Comparison of ENCODE assay signal across 17 mouse cellular contexts in genomic region chr3:60926024-60926547, GRCm38 (mm10).
DNase-seq lines count a peak whose midpoint lies in the region; ATAC-seq and TF ChIP-seq lines count a peak whose summit lies in the region.
"Had no signal": no experiment of that assay in that cellular context is flagged by ENCODE, and none has a peak within 500 bp of the region (broad histone marks: within the 10 kb centered on the region; RNA-seq: fewer than 3 reads in every experiment).

No protein-coding gene starts in this region.

- H3K9ac ChIP-seq in liver, embryonic 11.5 days (ENCODE audit: low read depth, low read length), result no peak overlapping the region
- H3K9ac ChIP-seq in liver, embryonic 15.5 days, result no peak overlapping the region
- no peak overlapping the region for H3K9ac ChIP-seq in intestine, postnatal 0 days (ENCODE audit: low read depth, low read length)
- H3K9ac ChIP-seq: forebrain, embryonic 15.5 days; heart, embryonic 15.5 days; hindbrain, embryonic 15.5 days had no signal

- WGBS in liver, embryonic 11.5 days, result 79% methylated on average over 9 of the region's 9 CpGs
- 53% methylated on average over 9 of the region's 9 CpGs for WGBS in liver, embryonic 15.5 days (ENCODE audit: insufficient replicate concordance)
- WGBS in intestine, postnatal 0 days, result 91% methylated on average over 9 of the region's 9 CpGs

- no peaks in the 10 kb centered on the region for H3K36me3 ChIP-seq in liver, embryonic 11.5 days (ENCODE audit: control insufficient read depth, insufficient read depth, low read length)
- no peaks in the 10 kb centered on the region for H3K36me3 ChIP-seq in liver, embryonic 15.5 days (replicated peaks)
- H3K36me3 ChIP-seq in intestine, postnatal 0 days (ENCODE audit: control insufficient read depth, insufficient read depth), result no peaks in the 10 kb centered on the region
- H3K36me3 ChIP-seq: embryonic facial prominence, embryonic 10.5 days; forebrain, embryonic 15.5 days; heart, embryonic 15.5 days; hindbrain, embryonic 15.5 days had no signal

- no peak for DNase-seq in liver, embryonic 11.5 days (ENCODE audit: low spot score)
- no peak for DNase-seq in liver
- DNase-seq in layer of hippocampus, postnatal 25 days (ENCODE audit: extremely low spot score in 1 of 2, low spot score in 1 of 2), result no peak
- no peak for DNase-seq in thymus, postnatal 4 days
- DNase-seq: adrenal gland, postnatal 10 days; cerebellum, adult 18-20 months; cerebellum, adult 9-11 months; gastrocnemius, postnatal 14 days had no signal

- no peak overlapping the region for H3K4me2 ChIP-seq in liver, embryonic 11.5 days
- no peak overlapping the region for H3K4me2 ChIP-seq in liver, embryonic 15.5 days
- no peak overlapping the region for H3K4me2 ChIP-seq in intestine, postnatal 0 days (replicated peaks; ENCODE audit: low read depth)
- H3K4me2 ChIP-seq: forebrain, embryonic 15.5 days; heart, embryonic 11.5 days; heart, embryonic 15.5 days; hindbrain, embryonic 15.5 days had no signal

- no peaks in the 10 kb centered on the region for H3K27me3 ChIP-seq in liver, embryonic 11.5 days (replicated peaks; ENCODE audit: control insufficient read depth, insufficient read depth, low read length)
- H3K27me3 ChIP-seq in liver, embryonic 15.5 days, result no peaks in the 10 kb centered on the region
- H3K27me3 ChIP-seq in intestine, postnatal 0 days (replicated peaks; ENCODE audit: control insufficient read depth, insufficient read depth, low read length), result no peaks in the 10 kb centered on the region
- H3K27me3 ChIP-seq: forebrain, embryonic 15.5 days; heart, embryonic 15.5 days; hindbrain, embryonic 15.5 days had no signal

- no peak for TF ChIP-seq CTCF in intestine, postnatal 0 days (IDR thresholded peaks at IDR 0.05; ENCODE audit: low read depth)

- H3K9me3 ChIP-seq in liver, embryonic 11.5 days (ENCODE audit: control insufficient read depth, low read length), result no peaks in the 10 kb centered on the region
- H3K9me3 ChIP-seq in liver, embryonic 15.5 days (replicated peaks), result no peaks in the 10 kb centered on the region
- H3K9me3 ChIP-seq in intestine, postnatal 0 days (ENCODE audit: control insufficient read depth), result no peaks in the 10 kb centered on the region
- H3K9me3 ChIP-seq: embryonic facial prominence, embryonic 10.5 days; forebrain, embryonic 15.5 days; heart, embryonic 15.5 days; hindbrain, embryonic 15.5 days had no signal

- ATAC-seq in liver, embryonic 11.5 days (replicated peaks; ENCODE audit: low FRiP score), result peak; percentile 53
- ATAC-seq in erythroid progenitor cell, adult 5-6 weeks (replicated peaks; ENCODE audit: low FRiP score, poor library complexity, severe bottlenecking), result peak; percentile 49; the same call in 1 of the 2 replicates
- ATAC-seq in liver, embryonic 15.5 days (ENCODE audit: insufficient read depth), result peak; percentile 28; the same call in 1 of the 2 replicates
- ATAC-seq in megakaryocyte-erythroid progenitor cell, adult 5-6 weeks (replicated peaks; ENCODE audit: low FRiP score, low TSS enrichment, poor library complexity, severe bottlenecking), result peak; percentile 82
- no peak for ATAC-seq in intestine, postnatal 0 days
- ATAC-seq: forebrain, embryonic 15.5 days had no signal

- no peak overlapping the region for H3K27ac ChIP-seq in liver, embryonic 11.5 days (ENCODE audit: low read depth, low read length)
- H3K27ac ChIP-seq in liver, embryonic 15.5 days (replicated peaks), result no peak overlapping the region
- no peak overlapping the region for H3K27ac ChIP-seq in intestine, postnatal 0 days (ENCODE audit: low read depth, low read length)
- H3K27ac ChIP-seq: embryonic facial prominence, embryonic 10.5 days; forebrain, embryonic 15.5 days; heart, embryonic 15.5 days; hindbrain, embryonic 15.5 days had no signal

- no peaks in the 10 kb centered on the region for H3K4me1 ChIP-seq in liver, embryonic 11.5 days (replicated peaks; ENCODE audit: control insufficient read depth, insufficient read depth, low read length)
- H3K4me1 ChIP-seq in liver, embryonic 15.5 days (replicated peaks), result peaks cover 5% of the 10 kb centered on the region; the same call in 1 of the 2 replicates
- H3K4me1 ChIP-seq in intestine, postnatal 0 days (replicated peaks; ENCODE audit: control insufficient read depth, insufficient read depth, low read length), result no peaks in the 10 kb centered on the region
- H3K4me1 ChIP-seq: embryonic facial prominence, embryonic 10.5 days; forebrain, embryonic 15.5 days; hindbrain, embryonic 15.5 days had no signal

- no peak overlapping the region for H3K4me3 ChIP-seq in liver, embryonic 11.5 days (ENCODE audit: low read depth, low read length)
- no peak overlapping the region for H3K4me3 ChIP-seq in liver, embryonic 15.5 days (replicated peaks)
- no peak overlapping the region for H3K4me3 ChIP-seq in intestine, postnatal 0 days (ENCODE audit: low read depth, low read length)
- H3K4me3 ChIP-seq: embryonic facial prominence, embryonic 10.5 days; forebrain, embryonic 15.5 days; heart, embryonic 15.5 days; hindbrain, embryonic 15.5 days had no signal
